Mouse (Mus musculus): ENCODE measurements around the gene Hs3st6. TPM values are rescaled to one million over a fixed set of nuclear protein-coding genes. Genes with fewer than 3 reads are reported as not detected.
A peak's percentile ranks its signal among the peaks of the same experiment; 100 is the strongest.

The Hs3st6 gene
- 1.6 and 2.3 TPM in 2 replicates for total RNA-seq (2012; rRNA removed)

GRCm38 (mm10) chr17:24752415-24753394 is at the start of gene Hs3st6:
Gene Hs3st6 (plus strand): TSS chr17:24752988.
- Histone ChIP-seq H3K4me1 (ENCODE audit: control insufficient read depth in 2 of 2, insufficient read depth in 2 of 2, low read length in 2 of 2, poor library complexity in 1 of 2) (peaks cover 2 to 11% of the 10 kb centered on the region in 2 experiments; a peak in 3 of 4 replicates), H3K27ac (ENCODE audit: insufficient read depth, low read depth, low read length, poor library complexity, severe bottlenecking) (no peak within 1 kb of the TSS), H3K9me3 (ENCODE audit: control insufficient read depth, insufficient read depth, low read depth, low read length) (no peaks in the 10 kb centered on the region), H3K36me3 (ENCODE audit: control insufficient read depth, insufficient read depth, low read length, poor library complexity, severe bottlenecking) (no peaks in the 10 kb centered on the region), H3K4me3 (ENCODE audit: insufficient read depth in 1 of 2, low read depth in 1 of 2, low read length in 2 of 2, poor library complexity in 1 of 2, severe bottlenecking in 1 of 2) (peak within 1 kb of the TSS; percentile 73 to 86), H3K9ac (ENCODE audit: insufficient read depth, low read depth, low read length, poor library complexity, severe bottlenecking) (peak within 1 kb of the TSS; percentile 58)
- no peak for TF ChIP-seq ZNF384 (IDR thresholded peaks at IDR 0.05; ENCODE audit: low read depth, low read length)
- DNase-seq (ENCODE audit: low read depth, low spot score), result no peak
- in situ Hi-C loops (cut with MboI; ENCODE audit: low sequenced_read_pairs in 2 of 2, unreplicated experiment in 2 of 2), result no loop called here

GRCm38 (mm10) chr17:24705821-24706220 is 47.0 kb upstream of the Hs3st6 start:
- Histone ChIP-seq H3K4me3 (ENCODE audit: insufficient read depth in 1 of 2, low read depth in 1 of 2, low read length in 2 of 2, poor library complexity in 1 of 2, severe bottlenecking in 1 of 2) (no peak overlapping the region), H3K9me3 (ENCODE audit: control insufficient read depth, insufficient read depth, low read depth, low read length) (no peaks in the 10 kb centered on the region), H3K27ac (ENCODE audit: insufficient read depth, low read depth, low read length, poor library complexity, severe bottlenecking) (no peak overlapping the region), H3K36me3 (ENCODE audit: control insufficient read depth, insufficient read depth, low read length, poor library complexity, severe bottlenecking) (peaks cover 41% of the 10 kb centered on the region), H3K4me1 (ENCODE audit: control insufficient read depth in 2 of 2, insufficient read depth in 2 of 2, low read length in 2 of 2, poor library complexity in 1 of 2) (no peaks in the 10 kb centered on the region; a peak in 1 of 4 replicates), H3K9ac (ENCODE audit: insufficient read depth, low read depth, low read length, poor library complexity, severe bottlenecking) (no peak overlapping the region)
- no peak for DNase-seq (ENCODE audit: low read depth, low spot score)
- in situ Hi-C loops (cut with MboI; ENCODE audit: low sequenced_read_pairs in 2 of 2, unreplicated experiment in 2 of 2), result no loop called here
- TF ChIP-seq MAFK (IDR thresholded peaks at IDR 0.05; ENCODE audit: insufficient read depth, low read depth, low read length) (no peak), ZNF384 (IDR thresholded peaks at IDR 0.05; ENCODE audit: low read depth, low read length) (no peak), HCFC1 (IDR thresholded peaks at IDR 0.05; ENCODE audit: borderline replicate concordance, insufficient read depth, low read length) (no peak), ZC3H11A (IDR thresholded peaks at IDR 0.05; ENCODE audit: borderline replicate concordance, low read depth, low read length) (no peak), CHD2 (IDR thresholded peaks at IDR 0.05; ENCODE audit: low read depth, low read length) (no peak)

GRCm38 (mm10) chr17:24706982-24707800 is 45.6 kb upstream of the Hs3st6 start, which contains the start of gene Tbl3:
Gene Tbl3 (minus strand): TSS chr17:24707660.
- TF ChIP-seq ZNF384 (IDR thresholded peaks at IDR 0.05; ENCODE audit: low read depth, low read length) (no peak), HCFC1 (IDR thresholded peaks at IDR 0.05; ENCODE audit: borderline replicate concordance, insufficient read depth, low read length) (peak; percentile 82), CHD2 (IDR thresholded peaks at IDR 0.05; ENCODE audit: low read depth, low read length) (no peak), MAFK (IDR thresholded peaks at IDR 0.05; ENCODE audit: insufficient read depth, low read depth, low read length) (no peak), ZC3H11A (IDR thresholded peaks at IDR 0.05; ENCODE audit: borderline replicate concordance, low read depth, low read length) (no peak)
- Histone ChIP-seq H3K9ac (ENCODE audit: insufficient read depth, low read depth, low read length, poor library complexity, severe bottlenecking) (peak within 1 kb of the TSS; percentile 96), H3K9me3 (ENCODE audit: control insufficient read depth, insufficient read depth, low read depth, low read length) (no peaks in the 10 kb centered on the region), H3K27ac (ENCODE audit: insufficient read depth, low read depth, low read length, poor library complexity, severe bottlenecking) (peak within 1 kb of the TSS; percentile 60), H3K4me1 (ENCODE audit: control insufficient read depth in 2 of 2, insufficient read depth in 2 of 2, low read length in 2 of 2, poor library complexity in 1 of 2) (no peaks in the 10 kb centered on the region; a peak in 1 of 4 replicates), H3K36me3 (ENCODE audit: control insufficient read depth, insufficient read depth, low read length, poor library complexity, severe bottlenecking) (peaks cover 27% of the 10 kb centered on the region), H3K4me3 (ENCODE audit: insufficient read depth in 1 of 2, low read depth in 1 of 2, low read length in 2 of 2, poor library complexity in 1 of 2, severe bottlenecking in 1 of 2) (peak within 1 kb of the TSS; percentile 83 to 96)
- in situ Hi-C loops (cut with MboI; ENCODE audit: low sequenced_read_pairs in 2 of 2, unreplicated experiment in 2 of 2), result no loop called here
- peak; percentile 93 for DNase-seq (ENCODE audit: low read depth, low spot score)

GRCm38 (mm10) chr17:24707801-24708425 is 44.9 kb upstream of the Hs3st6 start:
- Histone ChIP-seq H3K9ac (ENCODE audit: insufficient read depth, low read depth, low read length, poor library complexity, severe bottlenecking) (peak overlapping the region; percentile 53; the same call in 1 of the 2 replicates), H3K4me3 (ENCODE audit: insufficient read depth in 1 of 2, low read depth in 1 of 2, low read length in 2 of 2, poor library complexity in 1 of 2, severe bottlenecking in 1 of 2) (peak overlapping the region; percentile 83 to 96), H3K4me1 (ENCODE audit: control insufficient read depth in 2 of 2, insufficient read depth in 2 of 2, low read length in 2 of 2, poor library complexity in 1 of 2) (no peaks in the 10 kb centered on the region; a peak in 1 of 4 replicates), H3K27ac (ENCODE audit: insufficient read depth, low read depth, low read length, poor library complexity, severe bottlenecking) (peak overlapping the region; percentile 60; the same call in 1 of the 2 replicates), H3K36me3 (ENCODE audit: control insufficient read depth, insufficient read depth, low read length, poor library complexity, severe bottlenecking) (peaks cover 22% of the 10 kb centered on the region), H3K9me3 (ENCODE audit: control insufficient read depth, insufficient read depth, low read depth, low read length) (no peaks in the 10 kb centered on the region)
- in situ Hi-C loops (cut with MboI; ENCODE audit: low sequenced_read_pairs in 2 of 2, unreplicated experiment in 2 of 2), result no loop called here
- TF ChIP-seq ZC3H11A (IDR thresholded peaks at IDR 0.05; ENCODE audit: borderline replicate concordance, low read depth, low read length), result no peak
- TF ChIP-seq HCFC1 (IDR thresholded peaks at IDR 0.05; ENCODE audit: borderline replicate concordance, insufficient read depth, low read length), result no peak
- TF ChIP-seq MAFK (IDR thresholded peaks at IDR 0.05; ENCODE audit: insufficient read depth, low read depth, low read length), result no peak
- TF ChIP-seq ZNF384 (IDR thresholded peaks at IDR 0.05; ENCODE audit: low read depth, low read length), result no peak
- TF ChIP-seq CHD2 (IDR thresholded peaks at IDR 0.05; ENCODE audit: low read depth, low read length), result no peak
- DNase-seq (ENCODE audit: low read depth, low spot score), result no peak

Data from ES-E14 (cell line).